Mouse (Mus musculus): ENCODE data around the gene Dip2b. TPM values are rescaled to one million over a fixed set of nuclear protein-coding genes. Genes with fewer than 3 reads are reported as not detected.

Gene Dip2b
- polyA plus RNA-seq, 2 experiments, result 2.0 to 2.8 TPM

- 66% methylated on average over 11 of the region's 11 CpGs for WGBS (ENCODE audit: insufficient replicate concordance)
- no peaks in the 10 kb centered on the region for H3K36me3 ChIP-seq (replicated peaks; ENCODE audit: control insufficient read depth, insufficient read depth, low read depth)
- DNase-seq (ENCODE audit: low read depth in 3 of 3, low spot score in 3 of 3) (no peak), ATAC-seq (ENCODE audit: insufficient read depth) (no peak)
- H3K27ac ChIP-seq, result no peak overlapping the region
- TF ChIP-seq EP300 (IDR thresholded peaks at IDR 0.05; ENCODE audit: low read depth) (no peak), CTCF (IDR thresholded peaks at IDR 0.05; ENCODE audit: low read depth) (no peak)
- no peak overlapping the region for H3K4me2 ChIP-seq (ENCODE audit: low read depth)
- H3K4me3 ChIP-seq (ENCODE audit: insufficient read depth in 1 of 2, low read depth in 2 of 2, low read length in 2 of 2), result no peak overlapping the region
- no peaks in the 10 kb centered on the region for H3K9me3 ChIP-seq (ENCODE audit: control insufficient read depth, low read length)
- no peaks in the 10 kb centered on the region for H3K27me3 ChIP-seq (ENCODE audit: control insufficient read depth, insufficient read depth, low read length)
- no peak overlapping the region for H3K9ac ChIP-seq (replicated peaks)
- peaks cover 9 to 27% of the 10 kb centered on the region in 2 experiments for H3K4me1 ChIP-seq (replicated peaks; ENCODE audit: control insufficient read depth in 2 of 2, insufficient read depth in 2 of 2, low read length in 1 of 2)
These were observed 20.4 kb downstream of the Dip2b start for GRCm38 (mm10) chr15:100058912-100059311.

DNA sequence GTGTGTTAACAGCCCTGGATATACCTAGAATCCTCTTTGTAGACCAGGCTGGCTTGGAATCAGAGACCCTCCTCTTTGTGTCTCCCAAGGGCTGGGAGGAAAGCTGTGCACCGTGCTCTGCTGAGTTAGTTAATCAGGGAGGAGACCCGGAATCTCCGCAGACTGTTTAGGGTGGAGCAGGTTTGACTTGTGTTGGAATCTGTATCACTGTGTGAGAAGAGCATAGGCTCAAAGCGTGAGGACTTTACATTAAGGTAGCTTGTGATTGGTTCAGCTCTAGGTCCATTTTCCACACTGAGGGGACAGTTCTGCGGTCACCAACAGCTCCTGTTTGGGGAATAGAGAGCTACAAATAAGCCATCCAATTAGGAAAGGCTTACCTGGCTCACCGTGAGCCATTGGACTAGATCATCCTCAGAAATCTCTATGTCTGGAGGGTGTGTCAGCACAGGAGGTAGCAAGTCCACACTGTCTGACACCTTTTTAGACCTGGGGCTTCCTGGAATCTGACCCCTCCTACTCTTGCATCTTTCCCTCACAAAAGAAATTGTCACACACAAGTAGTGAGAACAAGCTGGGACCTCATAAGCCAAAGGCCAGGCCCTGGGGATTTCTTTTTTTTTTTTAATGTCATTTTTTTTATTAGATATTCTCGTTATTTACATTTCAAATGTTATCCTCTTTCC lies 21.3 kb downstream of the Dip2b start:
- WGBS (ENCODE audit: insufficient replicate concordance), result 71% methylated on average over 7 of the region's 7 CpGs
- no peak overlapping the region for H3K4me3 ChIP-seq (ENCODE audit: insufficient read depth in 1 of 2, low read depth in 2 of 2, low read length in 2 of 2)
- H3K9me3 ChIP-seq (ENCODE audit: control insufficient read depth, low read length), result no peaks in the 10 kb centered on the region
- DNase-seq (ENCODE audit: low read depth in 3 of 3, low spot score in 3 of 3) (no peak), ATAC-seq (ENCODE audit: insufficient read depth) (no peak)
- H3K27me3 ChIP-seq (ENCODE audit: control insufficient read depth, insufficient read depth, low read length), result no peaks in the 10 kb centered on the region
- no peaks in the 10 kb centered on the region for H3K36me3 ChIP-seq (replicated peaks; ENCODE audit: control insufficient read depth, insufficient read depth, low read depth)
- H3K4me1 ChIP-seq (replicated peaks; ENCODE audit: control insufficient read depth in 2 of 2, insufficient read depth in 2 of 2, low read length in 1 of 2), result peaks cover 9 to 27% of the 10 kb centered on the region in 2 experiments
- H3K4me2 ChIP-seq (ENCODE audit: low read depth), result no peak overlapping the region
- no peak overlapping the region for H3K9ac ChIP-seq (replicated peaks)
- TF ChIP-seq EP300 (IDR thresholded peaks at IDR 0.05; ENCODE audit: low read depth), result no peak
- TF ChIP-seq CTCF (IDR thresholded peaks at IDR 0.05; ENCODE audit: low read depth), result no peak
- H3K27ac ChIP-seq, result no peak overlapping the region

DNA sequence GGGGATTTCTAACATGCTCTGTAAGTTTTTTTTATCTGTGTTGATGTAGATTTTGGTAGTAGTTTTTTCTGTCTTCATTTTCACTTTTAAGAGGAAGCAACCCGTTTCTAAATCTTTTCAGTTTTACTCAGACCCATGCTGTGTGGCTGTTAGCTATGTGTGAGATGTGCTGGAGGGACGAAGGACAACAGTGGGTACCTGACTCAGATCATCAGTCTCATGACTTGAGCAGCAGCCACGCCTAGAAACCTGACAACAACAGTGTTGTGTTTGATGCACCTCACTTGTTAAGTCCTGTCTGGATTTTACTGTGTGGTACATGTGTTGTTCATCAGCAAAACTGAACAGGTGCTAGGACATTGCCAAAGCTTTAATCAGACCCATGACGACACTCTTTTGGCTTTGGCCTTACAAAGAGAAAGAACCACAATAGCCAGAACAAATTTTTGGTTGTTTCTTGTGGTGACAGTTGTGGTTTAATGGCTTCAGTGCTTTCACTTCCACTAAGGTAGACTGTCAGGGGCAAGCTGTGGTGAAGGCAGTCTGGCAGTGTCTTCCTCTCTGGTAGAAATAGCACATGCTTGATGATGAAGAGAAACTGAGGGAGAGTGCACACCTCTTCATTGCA lies 22.2 kb downstream of the Dip2b start:
- H3K27me3 ChIP-seq (ENCODE audit: control insufficient read depth, insufficient read depth, low read length), result no peaks in the 10 kb centered on the region
- ATAC-seq (ENCODE audit: insufficient read depth), result no peak
- TF ChIP-seq EP300 (IDR thresholded peaks at IDR 0.05; ENCODE audit: low read depth) (no peak), CTCF (IDR thresholded peaks at IDR 0.05; ENCODE audit: low read depth) (no peak)
- WGBS (ENCODE audit: insufficient replicate concordance), result 41% methylated on average over 4 of the region's 4 CpGs
- H3K27ac ChIP-seq, result no peak overlapping the region
- H3K4me1 ChIP-seq (replicated peaks; ENCODE audit: control insufficient read depth in 2 of 2, insufficient read depth in 2 of 2, low read length in 1 of 2), result peaks cover 9 to 27% of the 10 kb centered on the region in 2 experiments
- H3K4me2 ChIP-seq (ENCODE audit: low read depth), result no peak overlapping the region
- H3K9me3 ChIP-seq (ENCODE audit: control insufficient read depth, low read length), result no peaks in the 10 kb centered on the region
- DNase-seq (ENCODE audit: low read depth in 3 of 3, low spot score in 3 of 3), result no peak
- H3K36me3 ChIP-seq (replicated peaks; ENCODE audit: control insufficient read depth, insufficient read depth, low read depth), result no peaks in the 10 kb centered on the region
- H3K4me3 ChIP-seq (ENCODE audit: insufficient read depth in 1 of 2, low read depth in 2 of 2, low read length in 2 of 2), result no peak overlapping the region
- no peak overlapping the region for H3K9ac ChIP-seq (replicated peaks)

GRCm38 (mm10) chr15:100061377-100061776 lies 22.9 kb downstream of the Dip2b start:
- Histone ChIP-seq H3K4me1 (replicated peaks; ENCODE audit: control insufficient read depth in 2 of 2, insufficient read depth in 2 of 2, low read length in 1 of 2) (peaks cover 9 to 27% of the 10 kb centered on the region in 2 experiments), H3K4me3 (ENCODE audit: insufficient read depth in 1 of 2, low read depth in 2 of 2, low read length in 2 of 2) (no peak overlapping the region)
- WGBS (ENCODE audit: insufficient replicate concordance), result 86% methylated on average over 3 of the region's 3 CpGs

DNA sequence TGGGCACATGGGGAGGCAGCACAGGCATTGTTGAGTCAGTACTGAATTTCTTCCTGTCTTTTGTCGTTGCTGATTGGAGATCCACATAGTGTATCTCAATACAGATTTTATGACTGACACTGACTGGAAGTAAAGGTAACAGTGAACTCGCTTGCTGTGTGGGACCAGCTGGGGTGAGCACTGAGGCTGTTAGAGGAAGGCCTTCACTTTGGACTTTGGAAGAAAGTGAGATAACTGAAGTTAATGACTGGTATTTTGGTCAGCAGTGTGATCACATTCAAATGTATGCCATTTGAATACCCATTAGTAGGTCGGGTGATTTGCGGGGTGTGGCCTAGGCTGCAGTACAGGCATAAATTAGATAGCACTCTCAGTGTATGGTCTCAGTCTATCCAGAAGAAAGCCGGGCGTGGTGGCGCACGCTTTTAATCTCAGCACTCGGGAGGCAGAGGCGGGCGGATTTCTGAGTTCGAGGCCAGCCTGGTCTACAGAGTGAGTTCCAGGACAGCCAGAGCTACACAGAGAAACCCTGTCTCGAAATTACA lies 24.8 kb downstream of the Dip2b start:
- ATAC-seq (ENCODE audit: insufficient read depth), result no peak
- peaks cover 6 to 22% of the 10 kb centered on the region in 2 experiments for H3K4me1 ChIP-seq (replicated peaks; ENCODE audit: control insufficient read depth in 2 of 2, insufficient read depth in 2 of 2, low read length in 1 of 2)
- H3K4me3 ChIP-seq (ENCODE audit: insufficient read depth in 1 of 2, low read depth in 2 of 2, low read length in 2 of 2), result no peak overlapping the region
- no peak overlapping the region for H3K27ac ChIP-seq
- H3K9ac ChIP-seq (replicated peaks), result no peak overlapping the region
- no peak overlapping the region for H3K4me2 ChIP-seq (ENCODE audit: low read depth)
- no peak for TF ChIP-seq CTCF (IDR thresholded peaks at IDR 0.05; ENCODE audit: low read depth)
- no peak for TF ChIP-seq EP300 (IDR thresholded peaks at IDR 0.05; ENCODE audit: low read depth)
- no peak for DNase-seq (ENCODE audit: low read depth in 3 of 3, low spot score in 3 of 3)
- H3K27me3 ChIP-seq (ENCODE audit: control insufficient read depth, insufficient read depth, low read length), result no peaks in the 10 kb centered on the region
- WGBS (ENCODE audit: insufficient replicate concordance), result 58% methylated on average over 11 of the region's 13 CpGs
- no peaks in the 10 kb centered on the region for H3K36me3 ChIP-seq (replicated peaks; ENCODE audit: control insufficient read depth, insufficient read depth, low read depth)
- no peaks in the 10 kb centered on the region for H3K9me3 ChIP-seq (ENCODE audit: control insufficient read depth, low read length)

More at GRCm38 (mm10) chr15:100061377-100061776, 22.9 kb downstream of the Dip2b start:
- no peak overlapping the region for H3K27ac ChIP-seq
- no peak for TF ChIP-seq CTCF (IDR thresholded peaks at IDR 0.05; ENCODE audit: low read depth)
- no peak for TF ChIP-seq EP300 (IDR thresholded peaks at IDR 0.05; ENCODE audit: low read depth)
- ATAC-seq (ENCODE audit: insufficient read depth), result no peak
- no peaks in the 10 kb centered on the region for H3K9me3 ChIP-seq (ENCODE audit: control insufficient read depth, low read length)
- no peak overlapping the region for H3K9ac ChIP-seq (replicated peaks)
- no peak overlapping the region for H3K4me2 ChIP-seq (ENCODE audit: low read depth)
- DNase-seq (ENCODE audit: low read depth in 3 of 3, low spot score in 3 of 3), result no peak
- no peaks in the 10 kb centered on the region for H3K36me3 ChIP-seq (replicated peaks; ENCODE audit: control insufficient read depth, insufficient read depth, low read depth)
- H3K27me3 ChIP-seq (ENCODE audit: control insufficient read depth, insufficient read depth, low read length), result no peaks in the 10 kb centered on the region
